Mouse (Mus musculus) liver, embryonic 13.5 days (tissue): ENCODE results near the gene Uqcc2. TPM values are rescaled to one million over a fixed set of nuclear protein-coding genes. Genes with fewer than 3 reads are reported as not detected.

Experiments
- ATAC-seq: fragments of 200-750 bp; cut with Nextera tagmentation; 2 replicates; pipeline ENCODE4 v1.8.0; 2017; ENCODE audit warnings: low read depth, mild to moderate bottlenecking, moderate number of reproducible peaks, moderate library complexity
- DNase-seq: peaks from one replicate; pipeline ENCODE4 v3.0.0; 2022
- H3K27ac ChIP-seq: fragments of 300-500 bp; sonication (generic); 2 replicates; pipeline ENCODE4 v1.5.1; 2015; ENCODE audit warnings: moderate library complexity, mild to moderate bottlenecking, inconsistent platforms
- H3K27me3 ChIP-seq: fragments of 300-500 bp; sonication (generic); 2 replicates; pipeline ENCODE4 v1.6.1; 2015; ENCODE audit warnings: mild to moderate bottlenecking, inconsistent platforms
- H3K36me3 ChIP-seq: fragments of 300-500 bp; sonication (generic); 2 replicates; pipeline ENCODE4 v1.6.1; 2015; ENCODE audit warnings: mild to moderate bottlenecking, inconsistent platforms
- H3K4me1 ChIP-seq: fragments of 300-500 bp; sonication (generic); replicated peaks from 2 replicates; pipeline ENCODE4 v1.6.1; 2015; ENCODE audit warnings: inconsistent platforms
- H3K4me2 ChIP-seq: fragments of 300-500 bp; sonication (generic); 2 replicates; pipeline ENCODE4 v1.6.1; 2015; ENCODE audit warnings: inconsistent platforms, mild to moderate bottlenecking, moderate library complexity
- H3K4me3 ChIP-seq: fragments of 300-500 bp; sonication (generic); replicated peaks from 2 replicates; pipeline ENCODE4 v1.5.1; 2015; ENCODE audit warnings: mild to moderate bottlenecking, inconsistent platforms
- H3K9ac ChIP-seq: fragments of 300-500 bp; sonication (generic); 2 replicates; pipeline ENCODE4 v1.6.1; 2015; ENCODE audit warnings: mild to moderate bottlenecking, inconsistent platforms
- H3K9me3 ChIP-seq: fragments of 300-500 bp; sonication (generic); replicated peaks from 2 replicates; pipeline ENCODE4 v1.6.1; 2016; ENCODE audit warnings: inconsistent platforms
- WGBS: fragments of 180-500 bp; shearing (Covaris S2); methylation state at CpG from one replicate; pipeline ENCODE4 v1.1.7; 2015; ENCODE audit not compliant: insufficient replicate concordance; 5-methylcytosine and 5-hydroxymethylcytosine counted together
- polyA plus RNA-seq: library from polyadenylated mRNA; unstranded; fragments of >200 nt; fragmentation: Nextera tagmentation; extraction: Ambion mirVana; gene quantifications from 2 replicates; pipeline ENCODE4 v1.2.1, GENCODE M21; 2015

Gene Uqcc2
- polyA plus RNA-seq, 1 experiment from 2014 or later: 211 TPM

DNA sequence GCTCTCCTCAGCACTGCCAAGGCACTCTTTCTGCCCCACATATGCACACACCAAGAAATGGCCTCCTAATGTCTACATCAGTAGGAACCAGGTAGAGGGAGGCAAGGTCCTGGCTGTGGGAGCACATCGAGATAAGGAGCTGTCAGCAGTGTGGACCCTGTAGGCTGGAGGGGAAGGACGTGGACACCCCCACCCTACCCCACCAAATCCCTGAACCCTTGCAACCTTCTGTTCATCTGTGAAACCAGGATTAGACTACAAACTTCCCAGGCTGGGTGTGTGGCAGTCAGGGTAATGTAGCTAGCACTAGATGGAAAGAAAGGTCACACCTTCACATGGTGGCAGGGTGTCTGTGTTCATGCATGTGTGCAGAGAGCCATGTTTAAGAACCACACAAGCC lies 10.6 kb downstream of the Uqcc2 start:
- 72% methylated on average over 2 of the region's 2 CpGs for WGBS

DNA sequence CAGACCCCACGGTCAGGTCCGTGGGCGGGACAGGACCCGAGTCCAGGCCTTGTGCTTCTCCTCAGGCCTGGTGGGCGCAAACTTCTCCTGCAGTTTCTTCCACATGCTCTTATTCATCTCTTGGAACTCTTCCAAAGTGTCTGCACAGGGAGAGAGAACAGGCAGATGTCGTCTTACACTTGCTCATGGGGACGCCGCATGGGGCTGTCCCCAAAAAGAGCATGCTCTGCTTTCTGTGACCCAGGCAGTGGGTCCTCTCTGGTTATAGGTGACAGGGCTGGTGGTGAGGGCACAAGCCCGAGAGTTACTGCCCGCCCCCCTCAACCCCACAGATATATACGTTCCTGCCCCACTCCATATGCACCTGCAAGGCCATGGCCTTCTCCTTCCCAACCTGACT lies 11.0 kb downstream of the Uqcc2 start:
- Histone ChIP-seq H3K9ac (no peak overlapping the region), H3K4me3 (no peak overlapping the region), H3K27me3 (no peaks in the 10 kb centered on the region), H3K4me1 (peaks cover 61% of the 10 kb centered on the region), H3K27ac (0 out of 2 replicates have a peak overlapping the region, but pooled peaks have one; percentile 60), H3K36me3 (peaks cover 49% of the 10 kb centered on the region), H3K9me3 (no peaks in the 10 kb centered on the region), H3K4me2 (no peak overlapping the region)
- no peak for DNase-seq
- no peak for ATAC-seq
- 81% methylated on average over 11 of the region's 11 CpGs for WGBS

More for the DNA sequence above, 10.6 kb downstream of the Uqcc2 start:
- Histone ChIP-seq H3K4me2 (no peak overlapping the region), H3K27ac (peak overlapping the region; percentile 29; the same call in 1 of the 2 replicates), H3K27me3 (no peaks in the 10 kb centered on the region), H3K9me3 (no peaks in the 10 kb centered on the region), H3K4me3 (no peak overlapping the region), H3K9ac (no peak overlapping the region), H3K4me1 (peaks cover 62% of the 10 kb centered on the region), H3K36me3 (peaks cover 51% of the 10 kb centered on the region)
- DNase-seq (no peak), ATAC-seq (no peak)

- H3K27ac ChIP-seq: peak overlapping the region; percentile 60
- peaks cover 58% of the 10 kb centered on the region for H3K4me1 ChIP-seq
- no peaks in the 10 kb centered on the region for H3K27me3 ChIP-seq
- H3K9ac ChIP-seq: no peak overlapping the region
- H3K4me3 ChIP-seq: no peak overlapping the region
- DNase-seq (no peak), ATAC-seq (peak; percentile 63)
- no peak overlapping the region for H3K4me2 ChIP-seq
- peaks cover 50% of the 10 kb centered on the region for H3K36me3 ChIP-seq
- WGBS: 72% methylated on average over 7 of the region's 7 CpGs
- H3K9me3 ChIP-seq: no peaks in the 10 kb centered on the region
Measured at GRCm38 (mm10) chr17:27121781-27122180, 11.9 kb downstream of the Uqcc2 start.

- H3K36me3 ChIP-seq: peaks cover 54% of the 10 kb centered on the region
- H3K9me3 ChIP-seq: no peaks in the 10 kb centered on the region
- ATAC-seq: no peak
- H3K27ac ChIP-seq: peak overlapping the region; percentile 55
- DNase-seq: no peak
- no peaks in the 10 kb centered on the region for H3K27me3 ChIP-seq
- H3K4me1 ChIP-seq: peaks cover 56% of the 10 kb centered on the region
- H3K4me2 ChIP-seq: no peak overlapping the region
- no peak overlapping the region for H3K4me3 ChIP-seq
- H3K9ac ChIP-seq: no peak overlapping the region
- WGBS: 69% methylated on average over 14 of the region's 14 CpGs
Measured at GRCm38 (mm10) chr17:27121266-27121665, 12.4 kb downstream of the Uqcc2 start.

DNA sequence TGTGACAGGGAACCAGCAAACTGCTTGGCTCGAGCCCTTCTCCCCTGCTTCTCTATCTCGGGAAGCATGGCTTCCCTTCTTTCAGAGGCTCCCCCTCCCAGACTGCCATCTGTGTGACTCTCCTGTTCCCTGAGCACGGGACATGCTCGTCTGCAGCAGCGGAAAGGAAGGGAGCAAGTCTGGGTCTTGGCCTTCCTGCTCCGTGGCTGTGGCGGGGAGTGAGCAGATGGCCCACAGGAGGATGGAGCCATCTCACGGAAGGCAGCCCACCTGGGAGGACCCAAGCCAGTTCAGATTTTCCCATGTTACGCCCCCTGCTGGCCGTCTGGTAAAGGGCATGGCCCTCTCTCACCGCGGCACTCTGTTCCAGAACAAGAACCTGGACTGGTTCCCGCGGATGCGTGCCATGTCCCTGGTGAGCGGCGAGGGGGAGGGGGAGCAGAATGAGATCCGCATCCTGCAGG lies 13.1 kb downstream of the Uqcc2 start:
- no peaks in the 10 kb centered on the region for H3K27me3 ChIP-seq
- no peak for DNase-seq

GRCm38 (mm10) chr17:27119954-27120353 lies 13.8 kb downstream of the Uqcc2 start:
- H3K4me1 ChIP-seq: peaks cover 50% of the 10 kb centered on the region
- H3K9me3 ChIP-seq: no peaks in the 10 kb centered on the region
- no peak overlapping the region for H3K27ac ChIP-seq
- H3K27me3 ChIP-seq: no peaks in the 10 kb centered on the region
- no peak overlapping the region for H3K4me3 ChIP-seq
- H3K4me2 ChIP-seq: no peak overlapping the region
- H3K36me3 ChIP-seq: peaks cover 47% of the 10 kb centered on the region
- WGBS: 71% methylated on average over 8 of the region's 8 CpGs
- DNase-seq (no peak), ATAC-seq (no peak)
- H3K9ac ChIP-seq: no peak overlapping the region

More for the DNA sequence above, 13.1 kb downstream of the Uqcc2 start:
- H3K27ac ChIP-seq: no peak overlapping the region
- H3K4me3 ChIP-seq: no peak overlapping the region
- H3K9me3 ChIP-seq: no peaks in the 10 kb centered on the region
- 23% methylated on average over 18 of the region's 18 CpGs for WGBS
- peaks cover 54% of the 10 kb centered on the region for H3K36me3 ChIP-seq
- no peak for ATAC-seq
- no peak overlapping the region for H3K9ac ChIP-seq
- peaks cover 56% of the 10 kb centered on the region for H3K4me1 ChIP-seq
- no peak overlapping the region for H3K4me2 ChIP-seq

GRCm38 (mm10) chr17:27119540-27119895 lies 14.2 kb downstream of the Uqcc2 start:
- Histone ChIP-seq H3K36me3 (peaks cover 44% of the 10 kb centered on the region), H3K9ac (no peak overlapping the region), H3K9me3 (no peaks in the 10 kb centered on the region), H3K4me3 (no peak overlapping the region), H3K27me3 (no peaks in the 10 kb centered on the region), H3K4me1 (peaks cover 46% of the 10 kb centered on the region), H3K27ac (no peak overlapping the region), H3K4me2 (no peak overlapping the region)
- ATAC-seq (no peak), DNase-seq (no peak)
- 80% methylated on average over 4 of the region's 4 CpGs for WGBS

DNA sequence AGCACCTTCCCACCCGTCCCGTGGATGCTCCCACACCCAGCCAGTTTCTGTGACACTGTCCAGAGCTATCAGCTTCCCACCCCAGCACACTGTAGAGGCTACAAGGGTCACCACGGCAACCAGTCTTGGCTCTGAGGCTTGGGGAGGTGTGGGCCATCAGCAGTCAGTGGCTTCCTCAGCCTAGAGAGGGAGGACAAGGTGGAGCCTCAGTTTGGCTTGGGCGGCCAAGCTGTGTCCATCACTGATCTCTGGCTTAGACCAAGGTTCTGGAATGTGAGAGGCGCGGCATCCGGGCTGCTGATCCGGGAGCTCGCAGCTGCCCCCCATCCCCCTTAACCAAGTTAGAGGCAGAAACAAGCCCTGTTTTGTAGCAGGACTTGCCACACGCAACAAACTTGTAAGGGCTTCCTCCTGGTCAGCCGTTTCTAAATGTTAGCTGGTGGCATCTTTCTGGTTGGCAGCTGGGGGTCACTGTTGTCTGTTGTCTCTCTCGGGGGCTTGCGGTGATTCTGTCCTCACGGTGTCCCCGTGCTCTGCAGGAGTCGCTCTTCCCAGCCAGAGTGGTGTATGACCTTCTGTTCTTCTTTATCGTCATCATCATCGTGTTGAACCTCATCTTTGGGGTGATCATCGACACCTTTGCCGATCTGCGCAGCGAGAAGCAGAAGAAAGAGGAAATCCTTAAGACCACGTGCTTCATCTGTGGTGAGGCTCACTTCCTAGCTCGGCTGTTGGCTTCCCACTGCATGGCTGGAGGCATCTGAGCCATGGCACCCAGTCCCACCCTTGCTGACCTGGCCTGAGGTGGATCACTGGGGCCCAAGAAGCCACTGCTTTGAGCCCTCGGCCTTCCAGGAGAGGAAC lies 14.8 kb downstream of the Uqcc2 start:
- no peak for DNase-seq
- WGBS: 61% methylated on average over 25 of the region's 25 CpGs
- Histone ChIP-seq H3K27ac (no peak overlapping the region), H3K36me3 (peaks cover 38% of the 10 kb centered on the region), H3K4me2 (no peak overlapping the region), H3K9ac (no peak overlapping the region), H3K27me3 (no peaks in the 10 kb centered on the region), H3K4me1 (peaks cover 40% of the 10 kb centered on the region), H3K9me3 (no peaks in the 10 kb centered on the region), H3K4me3 (no peak overlapping the region)
- no peak for ATAC-seq

GRCm38 (mm10) chr17:27110072-27110471 lies 23.6 kb downstream of the Uqcc2 start:
- ATAC-seq (no peak), DNase-seq (no peak)
- H3K9me3 ChIP-seq: no peaks in the 10 kb centered on the region
- H3K4me1 ChIP-seq: no peaks in the 10 kb centered on the region
- 77% methylated on average over 7 of the region's 7 CpGs for WGBS
- H3K9ac ChIP-seq: no peak overlapping the region
- H3K36me3 ChIP-seq: no peaks in the 10 kb centered on the region; the same call in 1 of the 2 replicates
- H3K4me3 ChIP-seq: no peak overlapping the region
- no peak overlapping the region for H3K4me2 ChIP-seq
- H3K27me3 ChIP-seq: no peaks in the 10 kb centered on the region
- no peak overlapping the region for H3K27ac ChIP-seq

DNA sequence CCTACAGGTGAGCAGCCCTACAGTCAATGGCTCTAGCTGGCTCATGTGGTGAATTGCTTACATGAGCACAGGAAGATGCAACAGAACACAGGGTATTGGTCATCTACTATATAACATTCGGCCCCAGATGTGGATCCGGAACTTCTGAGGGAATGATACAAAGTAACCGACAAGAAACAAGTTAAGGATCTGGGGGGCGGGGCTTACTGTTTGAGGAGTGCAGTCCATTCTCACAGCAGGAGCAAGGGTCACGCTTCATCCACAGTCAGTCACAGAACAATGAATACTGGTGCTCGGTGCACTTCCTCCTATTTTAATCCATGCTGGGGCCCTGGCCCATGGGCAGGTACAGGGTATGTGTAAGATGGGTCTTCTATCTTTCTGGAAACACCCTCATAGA lies 25.8 kb downstream of the Uqcc2 start:
- DNase-seq: no peak
- no peak overlapping the region for H3K27ac ChIP-seq
- H3K9ac ChIP-seq: no peak overlapping the region
- no peaks in the 10 kb centered on the region for H3K9me3 ChIP-seq
- H3K4me3 ChIP-seq: no peak overlapping the region
- no peak overlapping the region for H3K4me2 ChIP-seq
- H3K4me1 ChIP-seq: no peaks in the 10 kb centered on the region
- no peaks in the 10 kb centered on the region for H3K27me3 ChIP-seq
- 62% methylated on average over 6 of the region's 6 CpGs for WGBS
- H3K36me3 ChIP-seq: no peaks in the 10 kb centered on the region; the same call in 1 of the 2 replicates
- ATAC-seq: no peak

- Histone ChIP-seq H3K9ac (no peak overlapping the region), H3K27me3 (no peaks in the 10 kb centered on the region), H3K4me3 (no peak overlapping the region), H3K9me3 (no peaks in the 10 kb centered on the region), H3K4me1 (no peaks in the 10 kb centered on the region), H3K36me3 (peaks cover under 1% of the 10 kb centered on the region; the same call in 1 of the 2 replicates), H3K4me2 (no peak overlapping the region), H3K27ac (no peak overlapping the region)
- ATAC-seq: no peak
- no peak for DNase-seq
- 72% methylated on average over 9 of the region's 9 CpGs for WGBS
Measured at GRCm38 (mm10) chr17:27106745-27107144, 27.0 kb downstream of the Uqcc2 start.
